ENCODE assay signal across 8 mouse cellular contexts in genomic region chr5:150233154-150233886, GRCm38 (mm10).
A peak's percentile ranks its signal among the peaks of the same experiment; 100 is the strongest.
DNase-seq lines count a peak whose midpoint lies in the region.

No protein-coding gene starts in this region.

- DNase-seq in adrenal gland, adult 2 months = peak; percentile 71
- DNase-seq in embryo, embryonic 11 days = peak; percentile 71
- peak; percentile 56 for DNase-seq in gastrocnemius, postnatal 25 days
- peak; percentile 79 for DNase-seq in induced T-regulatory cell, adult 2 months (ENCODE audit: low read depth)
- DNase-seq in left cerebral cortex, adult 18-20 months (ENCODE audit: low spot score in 2 of 2) = peak; percentile 75 to 82
- DNase-seq in lung, postnatal 4 days = peak; percentile 39 to 72
- DNase-seq in right cerebral cortex, adult 18-20 months = peak; percentile 79
- DNase-seq in c-Kit-positive CD71-positive TER-119-positive erythroid progenitor cells, embryonic 14.5 days (ENCODE audit: low spot score) = no peak
